Mouse (Mus musculus) urinary bladder, postnatal 4 days (tissue): Measurements from ENCODE around the gene Traf3.

ENCODE experiments used
- DNase-seq, 2 experiments: peaks; one replicate each; pipeline ENCODE4 v3.0.0; 2021 to 2022; ENCODE audit warnings: low spot score in 2 of 2

The Traf3 gene

GRCm38 (mm10) chr12:111152981-111153710 lies 13.0 kb upstream of the Traf3 start:
- DNase-seq = no peak

GRCm38 (mm10) chr12:111153946-111154345 lies 12.2 kb upstream of the Traf3 start:
- DNase-seq = no peak

- no peak for DNase-seq
These were observed 11.5 kb upstream of the Traf3 start for GRCm38 (mm10) chr12:111154641-111155040.

- no peak for DNase-seq
These were observed 10.4 kb upstream of the Traf3 start for GRCm38 (mm10) chr12:111155756-111156155.

GRCm38 (mm10) chr12:111159659-111160428 lies 6.3 kb upstream of the Traf3 start:
- DNase-seq = no peak

GRCm38 (mm10) chr12:111160871-111161270 lies 5.3 kb upstream of the Traf3 start:
- no peak for DNase-seq

GRCm38 (mm10) chr12:111161943-111162311 lies 4.2 kb upstream of the Traf3 start:
- DNase-seq = no peak

GRCm38 (mm10) chr12:111162312-111163061 lies 3.7 kb upstream of the Traf3 start:
- DNase-seq = no peak

- peak; percentile 79 to 87 for DNase-seq
These were observed 1.8 kb upstream of the Traf3 start for GRCm38 (mm10) chr12:111164310-111164751.

GRCm38 (mm10) chr12:111165146-111165812 lies 891 bp upstream of the Traf3 start:
- no peak for DNase-seq

GRCm38 (mm10) chr12:111166681-111167289 lies 615 bp downstream of the Traf3 start:
- DNase-seq = peak in 1 of 2 experiments; percentile 27

- DNase-seq = no peak
These were observed 2.7 kb downstream of the Traf3 start for GRCm38 (mm10) chr12:111168891-111169290.

- DNase-seq = no peak
These were observed 12.6 kb downstream of the Traf3 start for GRCm38 (mm10) chr12:111178772-111179171.

GRCm38 (mm10) chr12:111181848-111182247 lies 15.7 kb downstream of the Traf3 start:
- DNase-seq = no peak

GRCm38 (mm10) chr12:111182378-111182777 lies 16.2 kb downstream of the Traf3 start:
- no peak for DNase-seq

- DNase-seq = no peak
These were observed 18.3 kb downstream of the Traf3 start, which contains the start of gene 4930595D18Rik for GRCm38 (mm10) chr12:111184476-111184875. 4930595D18Rik (minus strand) TSS chr12:111184491.

GRCm38 (mm10) chr12:111186986-111187385 lies 20.8 kb downstream of the Traf3 start:
- no peak for DNase-seq

GRCm38 (mm10) chr12:111188295-111188694 lies 22.1 kb downstream of the Traf3 start:
- DNase-seq = no peak

- DNase-seq = no peak
These were observed 24.2 kb downstream of the Traf3 start for GRCm38 (mm10) chr12:111190355-111190754.

- DNase-seq = no peak
These were observed 24.7 kb downstream of the Traf3 start for GRCm38 (mm10) chr12:111190891-111191290.

- DNase-seq = no peak
These were observed 26.6 kb downstream of the Traf3 start for GRCm38 (mm10) chr12:111192777-111193176.
